Mouse (Mus musculus) small intestine, adult 10 weeks (tissue): ENCODE results near the gene Gm9964. TPM values are rescaled to one million over a fixed set of nuclear protein-coding genes. Genes with fewer than 3 reads are reported as not detected.

Source experiments
- polyA plus RNA-seq: library from polyadenylated mRNA; stranded (reverse); fragments of 350-450 nt; fragmentation: Illumina TruSeq; extraction: RNeasy Lipid Tissue Mini Kit (QIAGEN cat#74804); gene quantifications from one replicate; pipeline ENCODE4 v1.2.3, GENCODE M21; 2014; ENCODE audit warnings: low replicate concordance

The Gm9964 gene
- polyA plus RNA-seq = not detected

DNA sequence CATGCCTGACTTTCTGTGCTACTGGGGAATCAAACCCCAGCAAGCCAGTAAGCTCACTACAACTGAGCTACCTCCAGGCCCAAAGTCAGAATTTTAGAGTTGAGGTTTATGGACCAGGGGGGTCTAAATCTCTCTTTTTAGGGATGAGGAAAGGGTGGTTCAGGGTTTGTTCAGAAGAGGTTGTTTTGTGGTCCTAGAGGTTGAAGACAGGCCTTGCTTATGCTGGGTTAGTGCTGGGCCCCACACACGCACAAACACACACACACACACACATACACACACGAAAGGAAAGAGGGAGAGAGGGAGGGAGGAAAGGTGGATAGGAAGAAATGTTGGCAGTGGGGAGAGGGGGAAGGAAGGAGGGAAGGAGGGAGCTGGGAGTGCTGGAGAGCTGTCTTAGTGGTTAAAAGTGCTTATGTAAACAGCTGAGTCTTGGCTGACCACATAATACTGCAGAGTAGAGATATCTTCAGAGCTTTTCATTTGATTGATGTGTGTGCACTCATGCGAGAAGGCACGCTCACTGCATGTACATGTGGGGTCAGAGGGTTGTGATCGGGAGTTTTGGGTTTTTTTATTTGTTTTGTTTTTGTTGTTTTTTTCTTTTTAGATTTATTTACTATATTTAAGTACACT is at the start of gene Gm9964:
TSS of gene Gm9964 (minus strand) at position 51 of the 636 bp plus-strand sequence.

DNA sequence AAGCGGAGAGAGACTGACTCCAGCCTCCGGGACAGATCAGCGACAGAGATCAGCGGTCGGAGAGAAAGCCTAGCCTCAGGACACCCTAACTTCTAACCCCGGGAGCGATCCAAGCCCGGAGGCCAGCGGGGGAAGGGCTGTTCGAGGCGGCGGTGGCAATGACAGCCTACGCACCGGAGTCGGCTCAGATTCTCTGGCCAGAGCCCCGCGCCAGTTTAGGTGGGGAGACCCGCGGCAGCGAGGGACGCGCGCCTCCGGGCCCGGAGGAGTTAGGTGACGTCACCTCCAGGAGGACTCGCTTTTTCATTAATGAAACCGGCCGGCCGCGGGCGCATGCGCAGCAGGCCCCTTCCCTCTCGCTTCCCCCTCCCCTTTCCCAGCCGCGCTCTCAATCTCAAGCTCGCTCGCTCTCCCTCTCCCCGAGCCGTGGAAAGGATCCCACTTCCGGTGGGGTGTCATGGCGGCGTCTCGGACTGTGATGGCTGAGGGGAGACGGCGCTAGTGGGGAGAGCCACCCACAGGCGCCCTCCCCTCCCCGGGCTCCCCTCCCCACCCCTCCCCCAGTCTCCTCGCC is 42.6 kb upstream of the Gm9964 start, which contains the start of gene Nf1:
TSS of gene Nf1 (plus strand) at position 460 of the 574 bp plus-strand sequence.

GRCm38 (mm10) chr11:79254391-79255098 is 42.2 kb downstream of the Gm9964 start, which contains the start of gene Wsb1:
Gene Wsb1, minus strand, starts transcription at chr11:79254671.

Other genes with a start within 250 kb of the Gm9964 start
- gene Ksr1, start 150.5 kb downstream of the Gm9964 start, polyA plus RNA-seq = 3.0 TPM
- 224 TPM for gene Wsb1, start 42.2 kb downstream of the Gm9964 start, polyA plus RNA-seq
- gene Nf1, start 42.8 kb upstream of the Gm9964 start, polyA plus RNA-seq = 21.7 TPM
- 0.74 TPM for gene Omg, start 207.2 kb upstream of the Gm9964 start, polyA plus RNA-seq
- 32.0 TPM for gene Evi2b, start 226.9 kb upstream of the Gm9964 start, polyA plus RNA-seq
- gene Evi2, start 233.7 kb upstream of the Gm9964 start, polyA plus RNA-seq = 2.1 TPM
- gene Evi2a, start 233.7 kb upstream of the Gm9964 start, polyA plus RNA-seq = 18.7 TPM